Mouse (Mus musculus) embryonic fibroblast, embryonic 13.5 days (primary cell): ENCODE results near the gene Gm364. TPM values are rescaled to one million over a fixed set of nuclear protein-coding genes. Genes with fewer than 3 reads are reported as not detected.

Experiments used
- H3K27ac ChIP-seq: 2 replicates; pipeline ENCODE4 v1.5.1; 2012; ENCODE audit warnings: low read length, control low read depth, inconsistent platforms; ENCODE audit not compliant: insufficient read depth
- H3K4me1 ChIP-seq: 2 replicates; pipeline ENCODE4 v1.6.1; 2011; ENCODE audit warnings: low read length; ENCODE audit not compliant: control insufficient read depth, insufficient read depth
- H3K4me3 ChIP-seq: 2 replicates; pipeline ENCODE4 v1.5.1; 2011; ENCODE audit warnings: mild to moderate bottlenecking, control low read depth, low read length; ENCODE audit not compliant: insufficient read depth
- CTCF ChIP-seq: IDR thresholded peaks from 2 replicates; pipeline ENCODE4 v1.5.1; 2011; ENCODE audit warnings: mild to moderate bottlenecking, control low read depth, low read length, moderate library complexity, borderline replicate concordance; ENCODE audit not compliant: insufficient read depth
- POLR2A ChIP-seq: IDR thresholded peaks from 2 replicates; pipeline ENCODE4 v1.6.1; 2011; ENCODE audit warnings: low read depth, mild to moderate bottlenecking, control low read depth, low read length, moderate library complexity
- polyA plus RNA-seq: library from polyadenylated mRNA; stranded (reverse); fragments of >200 nt; gene quantifications from 2 replicates; pipeline ENCODE4 v1.2.4, GENCODE M21; 2011; ENCODE audit warnings: low read depth; ENCODE audit not compliant: missing spikeins, insufficient read length

Gene Gm364
- polyA plus RNA-seq, 1 experiment = not detected

DNA sequence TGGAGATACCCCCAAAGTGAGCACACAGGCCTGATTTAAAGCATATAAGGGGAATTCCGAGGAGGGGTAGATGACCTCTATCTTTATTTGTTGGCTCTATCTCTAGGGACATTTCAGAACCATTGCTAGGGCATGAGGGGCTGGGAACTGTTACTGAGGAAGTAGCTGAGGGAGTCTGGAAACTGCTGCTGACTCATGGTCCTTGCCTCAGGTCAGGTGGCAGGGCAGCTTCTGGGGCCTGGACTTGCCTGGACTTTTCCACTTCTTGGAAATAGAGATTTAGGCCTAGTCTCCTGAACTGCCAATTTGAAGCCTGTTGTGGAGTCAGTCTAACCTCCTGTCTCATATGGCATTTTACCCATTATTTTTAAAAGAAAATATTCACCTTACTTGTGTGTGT is 7.6 kb upstream of the Gm364 start:
- no peak overlapping the region for H3K27ac ChIP-seq
- no peaks in the 10 kb centered on the region for H3K4me1 ChIP-seq
- TF ChIP-seq CTCF (no peak), POLR2A (no peak)
- H3K4me3 ChIP-seq = no peak overlapping the region

GRCm38 (mm10) chrX:57403651-57404050 is 5.3 kb upstream of the Gm364 start:
- Histone ChIP-seq H3K4me3 (no peak overlapping the region), H3K27ac (no peak overlapping the region), H3K4me1 (no peaks in the 10 kb centered on the region)
- TF ChIP-seq CTCF (no peak), POLR2A (no peak)

DNA sequence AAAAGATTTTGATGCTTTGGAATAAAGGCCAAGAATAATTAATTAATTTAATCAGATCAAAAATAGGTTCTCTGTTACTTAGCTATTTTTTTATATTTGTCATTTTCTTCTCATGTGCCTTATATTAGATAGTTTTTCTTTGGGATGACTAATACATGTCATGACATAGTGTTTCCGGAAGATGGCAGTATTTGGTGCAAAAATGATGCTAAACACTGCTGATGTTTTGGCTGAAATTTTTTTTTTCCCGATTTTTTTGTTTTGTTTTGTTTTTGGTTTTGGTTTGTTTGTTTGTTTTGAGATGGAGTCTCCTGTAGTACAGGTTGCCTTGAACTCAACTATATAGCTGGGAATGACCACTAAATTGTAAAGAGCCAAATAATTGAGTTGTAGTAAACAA is 22.7 kb downstream of the Gm364 start:
- H3K27ac ChIP-seq = no peak overlapping the region
- H3K4me3 ChIP-seq = no peak overlapping the region
- H3K4me1 ChIP-seq = no peaks in the 10 kb centered on the region
- TF ChIP-seq POLR2A = no peak

DNA sequence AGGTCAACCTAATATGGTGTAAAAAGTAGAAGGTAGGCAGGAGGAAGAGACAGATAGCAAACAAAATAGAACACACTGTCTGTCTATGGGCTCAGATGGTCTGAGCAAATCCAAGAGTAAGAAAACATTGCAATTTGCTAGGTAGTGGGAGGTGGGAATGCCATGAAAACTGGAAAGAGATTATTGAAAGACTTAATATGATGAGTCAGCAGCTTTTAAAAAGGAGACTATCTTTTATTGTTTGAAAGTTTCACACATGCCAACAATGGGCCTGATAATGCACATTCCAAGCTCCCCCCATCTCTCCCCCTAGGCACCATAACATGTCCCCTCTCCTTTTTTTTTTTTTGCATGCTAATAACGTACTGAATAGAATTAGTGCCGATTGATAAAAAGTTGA is 24.9 kb downstream of the Gm364 start:
- Histone ChIP-seq H3K4me1 (no peaks in the 10 kb centered on the region), H3K27ac (no peak overlapping the region), H3K4me3 (no peak overlapping the region)
- TF ChIP-seq POLR2A = no peak
- no peak for TF ChIP-seq CTCF

DNA sequence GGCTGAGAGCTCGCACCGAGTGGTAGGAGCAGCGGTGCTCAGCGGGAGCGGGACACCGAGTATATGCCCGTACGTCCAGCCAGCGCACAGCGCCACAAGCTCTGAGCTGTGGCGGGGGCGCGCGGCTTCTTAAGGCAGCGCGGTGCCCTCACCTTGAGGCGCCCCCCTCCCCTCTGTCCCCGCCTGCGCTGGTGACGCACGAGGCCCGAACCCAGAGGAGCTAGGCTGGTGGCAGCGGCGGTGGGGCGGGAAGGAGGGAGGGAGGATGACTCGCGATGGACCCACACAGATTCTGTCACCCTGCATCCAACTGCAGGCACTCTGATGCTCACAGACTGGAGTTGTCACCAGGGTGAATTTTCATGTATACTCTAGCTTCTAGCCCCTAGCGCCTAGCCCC is 94.7 kb downstream of the Gm364 start, which contains the start of gene Gpr101:
Gene Gpr101, minus strand, starts transcription at position 124 of the 400 bp plus-strand sequence.
- Histone ChIP-seq H3K27ac (no peak within 1 kb of the TSS), H3K4me3 (no peak within 1 kb of the TSS), H3K4me1 (no peaks in the 10 kb centered on the region)
- TF ChIP-seq POLR2A = no peak

GRCm38 (mm10) chrX:57506247-57506646 is 97.3 kb downstream of the Gm364 start:
- TF ChIP-seq CTCF = no peak
- no peak for TF ChIP-seq POLR2A
- H3K4me3 ChIP-seq = no peak overlapping the region
- no peaks in the 10 kb centered on the region for H3K4me1 ChIP-seq
- no peak overlapping the region for H3K27ac ChIP-seq

- Histone ChIP-seq H3K4me1 (no peaks in the 10 kb centered on the region), H3K4me3 (no peak overlapping the region), H3K27ac (no peak overlapping the region)
- no peak for TF ChIP-seq CTCF
Observed at GRCm38 (mm10) chrX:57521117-57522095, 112.5 kb downstream of the Gm364 start.

Other genes starting within 250 kb of the Gm364 start
- not detected in 2 replicates for gene Cd40lg, start 197.0 kb upstream of the Gm364 start, polyA plus RNA-seq
- gene Arhgef6, start 70.4 kb upstream of the Gm364 start, polyA plus RNA-seq = 10.9 and 11.4 TPM in 2 replicates
- gene Rbmx, start 16.1 kb upstream of the Gm364 start, polyA plus RNA-seq = 31.9 and 54.7 TPM in 2 replicates
- not detected in 2 replicates for gene Gpr101, start 94.6 kb downstream of the Gm364 start, polyA plus RNA-seq